Mouse (Mus musculus) liver, postnatal 0 days (tissue): Measurements from ENCODE around the gene Hspa2. TPM values are rescaled to one million over a fixed set of nuclear protein-coding genes. Genes with fewer than 3 reads are reported as not detected.
A peak's percentile ranks its signal among the peaks of the same experiment; 100 is the strongest.

Source experiments
- ATAC-seq: fragments of 200-750 bp; cut with Nextera tagmentation; 2 replicates; pipeline ENCODE4 v1.8.0; 2017; ENCODE audit warnings: mild to moderate bottlenecking, moderate library complexity
- DNase-seq: peaks from one replicate; pipeline ENCODE4 v3.0.0-alpha.2; 2016
- H3K27ac ChIP-seq: fragments of 300-500 bp; sonication (generic); 2 replicates; pipeline ENCODE4 v1.5.1; 2014; ENCODE audit warnings: antibody characterized with exemption, moderate library complexity, mild to moderate bottlenecking, low read depth
- H3K27me3 ChIP-seq: fragments of 300-500 bp; sonication (generic); 2 replicates; pipeline ENCODE4 v1.6.1; 2014; ENCODE audit warnings: low read length, control low read depth, mixed read lengths; ENCODE audit not compliant: insufficient read depth
- H3K36me3 ChIP-seq: fragments of 300-500 bp; sonication (generic); replicated peaks from 2 replicates; pipeline ENCODE4 v1.6.1; 2014; ENCODE audit warnings: mild to moderate bottlenecking, control low read depth, low read length, moderate library complexity, mixed read lengths; ENCODE audit not compliant: insufficient read depth
- H3K4me1 ChIP-seq: fragments of 300-500 bp; sonication (generic); 2 replicates; pipeline ENCODE4 v1.6.1; 2014; ENCODE audit warnings: antibody characterized with exemption, mild to moderate bottlenecking, control low read depth; ENCODE audit not compliant: insufficient read depth
- H3K4me2 ChIP-seq: fragments of 300-500 bp; sonication (generic); 2 replicates; pipeline ENCODE4 v1.6.1; 2014; ENCODE audit warnings: low read depth, mild to moderate bottlenecking, low read length, moderate library complexity, mixed read lengths
- H3K4me3 ChIP-seq: fragments of 300-500 bp; sonication (generic); 2 replicates; pipeline ENCODE4 v1.5.1; 2014; ENCODE audit warnings: low read depth, low read length
- H3K9ac ChIP-seq: fragments of 300-500 bp; sonication (generic); replicated peaks from 2 replicates; pipeline ENCODE4 v1.6.1; 2014; ENCODE audit warnings: mild to moderate bottlenecking, moderate library complexity
- H3K9me3 ChIP-seq: fragments of 300-500 bp; sonication (generic); 2 replicates; pipeline ENCODE4 v1.6.1; 2016; ENCODE audit warnings: mild to moderate bottlenecking, control low read depth, low read length, mixed read lengths
- CTCF ChIP-seq: sonication (generic); IDR thresholded peaks from 2 replicates; pipeline ENCODE4 v1.5.1; 2016; ENCODE audit warnings: antibody characterized with exemption, low read depth
- EP300 ChIP-seq: IDR thresholded peaks from 2 replicates; pipeline ENCODE4 v1.6.1; 2016; ENCODE audit warnings: antibody characterized with exemption, low read depth, mild to moderate bottlenecking
- WGBS: fragments of 180-500 bp; shearing (Covaris S2); extraction: QIAGEN DNeasy Blood & Tissue Kit; methylation state at CpG from one replicate; pipeline ENCODE4 v1.1.7; 2014; ENCODE audit not compliant: insufficient replicate concordance; 5-methylcytosine and 5-hydroxymethylcytosine counted together
- polyA plus RNA-seq: library from polyadenylated mRNA; unstranded; fragments of >200 nt; fragmentation: Nextera tagmentation; extraction: Ambion mirVana; gene quantifications from 2 replicates; pipeline ENCODE4 v1.2.1, GENCODE M21; 2015

Gene Hspa2
- polyA plus RNA-seq, 1 experiment from 2014 or later: 2.5 TPM

DNA sequence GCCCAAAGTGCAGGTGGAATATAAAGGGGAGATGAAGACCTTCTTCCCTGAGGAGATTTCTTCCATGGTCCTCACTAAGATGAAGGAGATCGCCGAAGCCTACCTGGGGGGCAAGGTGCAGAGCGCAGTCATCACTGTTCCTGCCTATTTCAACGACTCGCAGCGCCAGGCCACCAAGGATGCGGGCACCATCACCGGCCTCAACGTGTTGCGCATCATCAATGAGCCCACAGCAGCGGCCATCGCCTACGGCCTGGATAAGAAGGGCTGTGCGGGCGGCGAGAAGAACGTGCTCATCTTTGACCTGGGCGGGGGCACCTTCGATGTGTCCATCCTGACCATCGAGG lies 833 bp downstream of the Hspa2 start:
- H3K36me3 ChIP-seq: no peaks in the 10 kb centered on the region
- DNase-seq (peak; percentile 21), ATAC-seq (no peak)
- peak overlapping the region; percentile 89 for H3K4me2 ChIP-seq
- H3K9me3 ChIP-seq: no peaks in the 10 kb centered on the region
- 12% methylated on average over 20 of the region's 20 CpGs for WGBS
- peaks cover 25% of the 10 kb centered on the region for H3K4me1 ChIP-seq
- H3K27me3 ChIP-seq: peaks cover 33% of the 10 kb centered on the region
- H3K27ac ChIP-seq: no peak overlapping the region
- TF ChIP-seq CTCF (0 out of 2 replicates have a peak, but pooled peaks have one; percentile 0), EP300 (no peak)
- H3K4me3 ChIP-seq: peak overlapping the region; percentile 76
- no peak overlapping the region for H3K9ac ChIP-seq

DNA sequence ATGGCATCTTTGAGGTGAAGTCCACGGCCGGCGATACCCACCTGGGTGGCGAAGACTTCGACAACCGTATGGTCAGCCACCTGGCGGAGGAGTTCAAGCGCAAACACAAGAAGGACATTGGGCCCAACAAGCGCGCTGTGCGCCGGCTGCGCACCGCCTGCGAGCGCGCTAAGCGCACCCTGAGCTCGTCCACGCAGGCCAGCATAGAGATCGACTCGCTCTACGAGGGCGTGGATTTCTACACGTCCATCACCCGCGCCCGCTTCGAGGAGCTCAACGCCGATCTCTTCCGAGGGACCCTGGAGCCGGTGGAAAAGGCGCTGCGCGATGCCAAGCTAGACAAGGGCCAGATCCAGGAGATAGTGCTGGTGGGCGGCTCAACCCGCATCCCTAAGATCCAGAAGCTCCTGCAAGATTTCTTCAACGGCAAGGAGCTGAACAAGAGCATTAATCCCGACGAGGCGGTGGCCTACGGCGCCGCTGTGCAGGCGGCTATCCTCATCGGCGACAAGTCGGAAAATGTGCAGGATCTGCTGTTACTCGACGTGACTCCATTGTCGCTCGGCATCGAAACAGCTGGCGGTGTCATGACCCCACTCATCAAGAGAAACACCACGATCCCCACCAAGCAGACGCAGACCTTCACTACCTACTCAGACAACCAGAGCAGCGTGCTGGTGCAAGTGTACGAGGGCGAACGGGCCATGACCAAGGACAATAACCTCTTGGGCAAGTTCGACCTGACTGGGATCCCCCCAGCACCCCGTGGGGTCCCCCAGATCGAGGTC lies 1.4 kb downstream of the Hspa2 start:
- Histone ChIP-seq H3K4me3 (peak overlapping the region; percentile 76), H3K4me2 (peak overlapping the region; percentile 89), H3K9ac (no peak overlapping the region), H3K27me3 (peaks cover 33% of the 10 kb centered on the region), H3K27ac (no peak overlapping the region), H3K9me3 (no peaks in the 10 kb centered on the region), H3K36me3 (no peaks in the 10 kb centered on the region), H3K4me1 (peaks cover 25% of the 10 kb centered on the region)
- 6% methylated on average over 64 of the region's 64 CpGs for WGBS
- ATAC-seq: no peak
- peak; percentile 18 for DNase-seq
- TF ChIP-seq CTCF: no peak
- no peak for TF ChIP-seq EP300

DNA sequence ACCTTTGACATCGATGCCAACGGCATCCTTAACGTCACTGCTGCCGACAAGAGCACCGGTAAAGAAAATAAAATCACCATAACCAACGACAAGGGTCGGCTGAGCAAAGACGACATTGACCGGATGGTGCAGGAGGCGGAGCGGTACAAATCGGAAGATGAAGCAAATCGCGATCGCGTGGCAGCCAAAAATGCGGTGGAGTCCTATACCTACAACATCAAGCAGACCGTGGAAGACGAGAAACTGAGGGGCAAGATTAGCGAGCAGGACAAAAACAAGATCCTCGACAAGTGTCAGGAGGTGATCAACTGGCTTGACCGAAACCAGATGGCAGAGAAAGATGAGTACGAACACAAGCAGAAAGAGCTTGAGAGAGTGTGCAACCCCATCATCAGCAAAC lies 2.0 kb downstream of the Hspa2 start:
- Histone ChIP-seq H3K4me1 (peaks cover 25% of the 10 kb centered on the region), H3K27me3 (peaks cover 33% of the 10 kb centered on the region), H3K4me3 (peak overlapping the region; percentile 76), H3K9ac (no peak overlapping the region), H3K27ac (no peak overlapping the region), H3K9me3 (no peaks in the 10 kb centered on the region), H3K36me3 (no peaks in the 10 kb centered on the region), H3K4me2 (peak overlapping the region; percentile 89)
- peak; percentile 20 for DNase-seq
- TF ChIP-seq CTCF: no peak
- no peak for TF ChIP-seq EP300
- WGBS: 4% methylated on average over 23 of the region's 23 CpGs
- no peak for ATAC-seq

DNA sequence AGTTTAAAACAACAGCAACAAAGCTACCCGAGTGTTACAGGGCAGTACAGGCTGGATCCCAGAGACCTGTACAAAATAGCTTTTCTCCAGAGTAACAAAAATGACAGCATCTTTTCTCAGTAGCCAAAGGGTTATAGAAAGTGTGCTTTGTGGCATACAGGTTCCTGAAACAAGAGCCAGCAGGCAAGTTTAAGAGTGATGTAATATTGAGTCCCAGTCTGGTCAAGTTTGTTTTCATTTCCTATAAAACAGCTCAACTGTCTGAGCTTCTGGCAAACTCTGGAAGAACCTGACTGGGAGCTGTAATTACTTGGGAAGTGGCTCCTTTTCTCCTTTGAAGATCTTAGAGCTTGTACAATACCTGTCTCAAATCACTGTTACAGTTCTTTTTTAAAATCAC lies 3.2 kb downstream of the Hspa2 start:
- WGBS: 53% methylated on average over 1 of the region's 1 CpGs

DNA sequence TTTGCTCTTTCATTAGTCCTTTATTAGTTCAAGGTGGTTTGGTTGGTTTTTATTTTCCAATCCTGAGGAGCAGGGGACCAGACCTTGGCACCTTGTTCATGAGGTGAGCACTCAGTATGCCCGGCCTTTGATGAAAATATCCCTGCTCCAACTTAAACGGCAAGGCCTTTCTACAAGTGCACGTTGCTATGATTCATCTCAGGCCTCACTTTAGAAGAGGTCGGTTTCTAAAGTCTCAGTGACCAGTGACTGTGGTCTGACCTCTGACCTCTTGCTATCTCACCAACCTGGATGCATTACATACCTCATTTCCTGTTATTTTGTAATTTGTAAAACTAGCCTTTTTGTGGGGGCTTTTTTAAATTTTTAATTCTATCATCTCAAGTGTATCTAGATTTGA lies 5.2 kb downstream of the Hspa2 start:
- Histone ChIP-seq H3K27me3 (peaks cover 33% of the 10 kb centered on the region), H3K4me2 (no peak overlapping the region), H3K4me3 (no peak overlapping the region), H3K9ac (no peak overlapping the region), H3K36me3 (no peaks in the 10 kb centered on the region), H3K9me3 (no peaks in the 10 kb centered on the region), H3K4me1 (peaks cover 19% of the 10 kb centered on the region), H3K27ac (no peak overlapping the region)
- no peak for ATAC-seq
- WGBS: 52% methylated on average over 4 of the region's 4 CpGs
- DNase-seq: no peak
- no peak for TF ChIP-seq EP300
- TF ChIP-seq CTCF: no peak

More for the DNA sequence above, 3.2 kb downstream of the Hspa2 start:
- no peak overlapping the region for H3K4me2 ChIP-seq
- TF ChIP-seq EP300 (no peak), CTCF (no peak)
- no peak for ATAC-seq
- peaks cover 25% of the 10 kb centered on the region for H3K4me1 ChIP-seq
- peaks cover 33% of the 10 kb centered on the region for H3K27me3 ChIP-seq
- H3K27ac ChIP-seq: no peak overlapping the region
- DNase-seq: no peak
- no peaks in the 10 kb centered on the region for H3K9me3 ChIP-seq
- H3K36me3 ChIP-seq: no peaks in the 10 kb centered on the region
- no peak overlapping the region for H3K4me3 ChIP-seq
- no peak overlapping the region for H3K9ac ChIP-seq

DNA sequence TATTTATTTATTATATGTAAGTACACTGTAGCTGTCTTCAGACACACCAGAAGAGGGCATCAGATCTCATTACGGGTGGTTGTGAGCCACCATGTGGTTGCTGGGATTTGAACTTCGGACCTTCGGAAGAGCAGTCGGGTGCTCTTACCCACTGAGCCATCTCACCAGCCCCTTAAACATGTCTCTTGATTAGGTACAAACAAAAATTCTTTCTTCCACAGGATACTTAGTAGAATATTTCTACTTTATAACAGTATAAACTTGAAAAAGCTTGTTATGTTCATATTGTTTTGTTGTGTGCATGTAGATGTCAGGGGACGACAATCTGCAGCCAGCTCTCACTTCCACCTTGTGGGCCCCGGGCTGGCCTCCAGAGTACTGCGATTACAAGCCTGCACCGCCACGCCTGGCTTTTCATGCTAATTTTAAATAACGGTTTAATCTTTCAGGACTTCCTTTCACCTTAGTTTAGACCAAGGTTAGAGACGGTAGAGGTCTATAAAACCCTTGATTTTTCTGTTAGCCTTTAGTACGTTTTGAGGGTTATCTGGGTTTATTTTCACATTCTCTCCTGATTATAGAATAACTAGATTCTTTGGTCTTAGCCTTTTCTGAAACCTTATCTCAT lies 11.5 kb downstream of the Hspa2 start:
- 62% methylated on average over 11 of the region's 12 CpGs for WGBS
- Histone ChIP-seq H3K27me3 (peaks cover 12% of the 10 kb centered on the region), H3K9me3 (peaks cover 3% of the 10 kb centered on the region; the same call in 1 of the 2 replicates), H3K36me3 (no peaks in the 10 kb centered on the region), H3K4me2 (no peak overlapping the region), H3K9ac (no peak overlapping the region), H3K4me1 (peaks cover 6% of the 10 kb centered on the region; the same call in 1 of the 2 replicates), H3K4me3 (no peak overlapping the region), H3K27ac (no peak overlapping the region)
- ATAC-seq (no peak), DNase-seq (no peak)
- TF ChIP-seq CTCF (no peak), EP300 (no peak)
